Mouse (Mus musculus): ENCODE data around the gene Mybph.

DNA sequence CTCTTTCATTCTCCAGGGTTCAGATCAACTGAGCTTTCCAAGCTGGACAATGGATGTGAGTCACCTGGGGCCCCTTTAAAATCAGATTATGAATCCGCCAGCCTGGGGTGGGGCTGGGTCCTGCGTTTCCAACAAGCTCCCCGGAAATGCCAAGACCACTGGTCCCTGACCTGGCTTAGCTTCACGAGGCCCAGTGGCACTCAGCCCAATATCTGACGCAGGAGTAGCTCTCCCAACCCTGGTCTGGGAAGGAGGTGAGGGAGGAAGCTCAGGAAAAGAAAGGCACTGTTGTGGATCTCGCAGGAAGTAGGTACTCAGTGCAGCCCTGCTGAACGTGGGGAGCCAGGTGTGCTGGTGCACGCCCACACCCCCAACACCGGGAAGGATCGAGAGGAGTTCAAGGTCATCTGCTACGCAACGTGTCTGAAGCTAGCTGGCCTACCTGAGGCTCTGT is 23.8 kb downstream of the Mybph start:
- TF ChIP-seq EP300 (optimal IDR thresholded peaks at IDR 0.05): no peak
- TF ChIP-seq CTCF (IDR thresholded peaks at IDR 0.05; ENCODE audit: low read depth): no peak

Data from stomach, postnatal 0 days (tissue).